Mouse (Mus musculus): ENCODE data around the gene Syngr4.

Gene Syngr4

GRCm38 (mm10) chr7:45896517-45897257 lies at the start of gene Syngr4, which contains the start of gene Tmem143:
Syngr4 (minus strand) TSS chr7:45896714.
Tmem143 (plus strand) TSS chr7:45896941.
- peak; percentile 49; the same call in 1 of the 2 replicates for TF ChIP-seq GATA4 (IDR thresholded peaks at IDR 0.05; ENCODE audit: insufficient replicate concordance, low read length)

- no peak for TF ChIP-seq GATA4 (IDR thresholded peaks at IDR 0.05; ENCODE audit: insufficient replicate concordance, low read length)
These were observed 45.5 kb upstream of the Syngr4 start for GRCm38 (mm10) chr7:45941986-45942385.

DNA sequence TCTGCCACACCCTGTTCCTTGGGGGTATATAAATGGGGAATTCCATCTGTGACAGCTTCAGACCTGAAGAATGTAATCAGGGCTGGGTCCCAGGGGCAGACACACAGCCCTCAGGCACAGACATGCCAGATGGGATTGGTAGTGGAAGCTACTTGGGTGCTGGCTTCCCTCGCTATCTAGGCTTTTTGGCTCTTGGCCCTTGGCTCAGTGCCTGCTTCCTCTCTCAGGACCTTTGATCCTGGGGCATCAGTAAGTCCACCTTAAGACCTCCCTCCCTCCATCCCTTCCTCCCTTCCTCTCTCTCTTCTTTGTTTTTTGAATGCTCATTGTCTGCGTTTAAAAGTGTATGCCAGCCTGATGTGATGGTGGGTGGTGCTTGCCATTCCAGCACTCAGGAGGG lies 43.3 kb upstream of the Syngr4 start:
- TF ChIP-seq GATA4 (IDR thresholded peaks at IDR 0.05; ENCODE audit: insufficient replicate concordance, low read length), result no peak

- TF ChIP-seq GATA4 (IDR thresholded peaks at IDR 0.05; ENCODE audit: insufficient replicate concordance, low read length), result no peak
These were observed 38.6 kb upstream of the Syngr4 start for GRCm38 (mm10) chr7:45935114-45935513.

DNA sequence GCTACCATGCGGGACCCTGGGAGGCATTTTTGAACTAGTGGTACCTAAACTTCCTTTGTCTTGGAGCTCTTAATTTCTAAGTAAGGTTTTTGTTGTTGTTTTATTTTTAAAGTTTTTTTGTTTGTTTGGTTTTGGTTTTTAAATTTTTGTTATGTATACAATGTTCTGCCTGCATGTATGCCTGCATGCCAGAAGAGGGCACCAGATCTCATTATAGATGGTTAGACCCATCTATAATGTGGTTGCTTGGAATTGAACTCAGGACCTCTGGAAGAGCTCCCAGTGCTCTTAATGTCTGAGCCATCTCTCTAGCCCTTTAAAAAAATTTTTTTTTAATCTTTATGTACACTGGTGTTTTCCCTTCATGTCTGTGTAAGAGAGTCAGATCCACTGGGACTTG lies 33.2 kb upstream of the Syngr4 start:
- TF ChIP-seq GATA4 (IDR thresholded peaks at IDR 0.05; ENCODE audit: insufficient replicate concordance, low read length), result no peak

DNA sequence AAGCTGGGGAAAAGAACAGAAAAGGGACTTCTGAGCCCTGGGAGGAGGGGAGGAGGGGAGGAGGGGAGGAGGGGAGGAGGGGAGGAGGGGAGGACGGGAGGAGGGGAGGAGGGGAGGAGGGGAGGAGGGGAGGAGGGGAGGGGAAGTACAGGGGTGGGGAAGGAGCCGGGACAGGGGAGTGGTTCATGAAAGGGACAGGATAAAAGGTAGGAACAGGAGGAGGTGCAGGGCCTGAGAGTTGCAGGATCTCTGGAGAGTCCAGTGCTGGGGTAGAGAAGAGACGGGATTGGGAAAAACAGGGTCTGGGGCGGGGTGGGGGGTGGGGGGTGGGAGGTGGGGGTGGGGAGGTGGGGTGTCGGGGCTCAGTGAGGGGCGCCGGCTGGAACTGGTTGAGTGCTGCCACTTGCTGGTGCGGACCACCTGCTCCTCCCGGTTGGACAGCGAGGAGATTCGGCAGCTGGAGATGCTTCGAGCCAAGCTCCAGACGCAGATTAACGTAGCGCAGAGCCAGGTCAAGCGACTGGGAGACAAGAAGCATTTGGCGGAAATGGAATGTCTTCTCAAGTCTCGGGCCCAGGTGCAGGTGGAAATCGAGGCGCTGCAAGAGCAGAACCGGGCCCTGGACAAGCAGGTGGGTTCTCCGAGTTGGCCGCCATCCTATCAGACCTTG lies 32.2 kb upstream of the Syngr4 start:
- TF ChIP-seq GATA4 (IDR thresholded peaks at IDR 0.05; ENCODE audit: insufficient replicate concordance, low read length), result no peak

DNA sequence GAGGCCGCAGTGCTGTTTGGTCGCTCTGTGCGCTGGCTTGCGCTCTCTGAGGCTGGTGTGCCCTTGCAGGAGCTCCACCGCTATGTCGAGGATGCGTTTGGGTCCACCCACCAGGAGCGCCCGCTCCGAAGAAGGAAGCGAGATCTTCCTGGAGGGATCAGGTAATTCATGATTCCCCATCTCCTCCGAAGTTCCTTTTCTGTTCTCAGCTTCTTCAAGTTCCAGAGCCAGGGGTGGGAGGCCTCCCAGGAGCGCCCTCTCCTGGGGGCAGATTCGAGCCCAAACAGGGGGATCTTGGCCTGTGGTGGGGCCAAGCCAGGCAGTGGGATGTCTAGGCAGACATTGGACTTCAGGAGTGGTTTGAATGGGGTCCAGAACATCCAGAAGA lies 27.9 kb upstream of the Syngr4 start:
- no peak for TF ChIP-seq GATA4 (IDR thresholded peaks at IDR 0.05; ENCODE audit: insufficient replicate concordance, low read length)

- no peak for TF ChIP-seq GATA4 (IDR thresholded peaks at IDR 0.05; ENCODE audit: insufficient replicate concordance, low read length)
These were observed 27.4 kb upstream of the Syngr4 start, which contains the start of gene Ccdc114 for GRCm38 (mm10) chr7:45923762-45924428. Ccdc114 (plus strand) TSS chr7:45924072.

GRCm38 (mm10) chr7:45922928-45923761 lies 26.6 kb upstream of the Syngr4 start:
- TF ChIP-seq GATA4 (IDR thresholded peaks at IDR 0.05; ENCODE audit: insufficient replicate concordance, low read length), result no peak; the same call in 1 of the 2 replicates

GRCm38 (mm10) chr7:45921950-45922600 lies 25.6 kb upstream of the Syngr4 start:
- TF ChIP-seq GATA4 (IDR thresholded peaks at IDR 0.05; ENCODE audit: insufficient replicate concordance, low read length), result no peak

- TF ChIP-seq GATA4 (IDR thresholded peaks at IDR 0.05; ENCODE audit: insufficient replicate concordance, low read length), result no peak
These were observed 24.7 kb upstream of the Syngr4 start, which contains the start of gene Emp3 for GRCm38 (mm10) chr7:45921242-45921621. Emp3 (minus strand) TSS chr7:45921404.

DNA sequence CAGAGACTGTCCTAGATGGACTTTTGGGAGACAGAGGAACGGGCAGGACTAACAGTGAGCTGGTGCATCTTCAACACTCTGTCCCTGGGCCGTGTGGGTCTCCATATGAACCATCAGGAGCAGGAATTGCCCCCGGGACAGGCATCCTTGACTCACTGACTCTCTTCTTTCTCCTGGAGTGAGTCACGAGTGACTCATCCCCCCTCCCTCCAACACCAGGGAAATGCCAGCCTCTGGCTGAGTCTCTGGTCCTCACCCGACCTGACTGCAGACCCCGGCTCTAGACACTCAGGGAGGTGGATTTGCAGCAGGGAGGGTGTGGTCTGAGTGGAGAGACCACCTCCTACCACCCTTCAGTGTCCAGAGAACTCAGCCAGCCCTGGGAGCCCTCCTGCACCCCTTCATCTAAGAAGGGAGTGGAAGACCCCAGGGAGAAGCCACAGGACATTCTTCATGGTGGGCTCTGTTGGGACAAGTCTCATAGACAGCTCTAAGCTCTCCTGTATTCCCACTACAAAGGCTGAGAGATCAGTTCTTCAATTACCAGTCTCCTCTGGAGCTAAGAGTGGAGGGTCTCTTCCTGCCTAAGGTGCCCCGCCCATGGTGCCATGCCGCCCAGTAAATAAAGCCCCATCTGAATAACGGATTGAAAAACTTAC lies 24.2 kb upstream of the Syngr4 start:
- no peak for TF ChIP-seq GATA4 (IDR thresholded peaks at IDR 0.05; ENCODE audit: insufficient replicate concordance, low read length)

DNA sequence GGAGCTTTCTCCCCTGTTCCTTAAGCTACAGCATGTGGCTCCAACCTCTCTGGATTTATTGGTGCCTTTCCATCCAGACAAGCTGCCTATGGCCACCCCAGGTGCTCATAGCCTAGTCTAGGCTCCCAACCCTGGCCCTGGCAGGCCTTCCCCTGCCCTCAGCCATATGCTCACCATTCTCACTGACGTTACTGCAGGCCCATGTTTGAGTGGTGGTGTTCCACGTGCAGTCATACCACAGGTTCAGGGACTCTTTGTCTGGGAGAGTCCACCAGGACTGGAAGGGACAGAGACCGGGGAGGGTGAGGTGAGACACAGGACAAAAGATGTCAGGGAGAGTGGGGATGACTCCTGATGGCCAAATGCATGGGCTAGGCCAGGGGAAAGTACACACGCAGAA lies 23.2 kb upstream of the Syngr4 start:
- no peak for TF ChIP-seq GATA4 (IDR thresholded peaks at IDR 0.05; ENCODE audit: insufficient replicate concordance, low read length)

- TF ChIP-seq GATA4 (IDR thresholded peaks at IDR 0.05; ENCODE audit: insufficient replicate concordance, low read length), result no peak
These were observed 22.7 kb upstream of the Syngr4 start for GRCm38 (mm10) chr7:45919083-45919671.
